Comparison of ENCODE assay signal across 18 mouse cellular contexts in genomic region chr17:31144040-31145037, GRCm38 (mm10). TPM values are rescaled to one million over a fixed set of nuclear protein-coding genes. Genes with fewer than 3 reads are reported as not detected.
DNase-seq lines count a peak whose midpoint lies in the region; ATAC-seq lines count a peak whose summit lies in the region.
"Had no signal": no experiment of that assay in that cellular context is flagged by ENCODE, and none has a peak within 500 bp of the region (broad histone marks: within the 10 kb centered on the region; RNA-seq: fewer than 3 reads in every experiment).

Gene Tff2, minus strand, starts transcription at chr17:31144282.

- no peak for ATAC-seq in heart, embryonic 11.5 days (replicated peaks; ENCODE audit: insufficient number of reproducible peaks, low FRiP score, low TSS enrichment)
- no peak for ATAC-seq in midbrain, embryonic 14.5 days (ENCODE audit: low FRiP score, low TSS enrichment)
- no peak for ATAC-seq in midbrain, embryonic 11.5 days (ENCODE audit: low FRiP score)
- peak; percentile 85 for ATAC-seq in intestine, embryonic 15.5 days
- peak; percentile 60; the same call in 1 of the 2 replicates for ATAC-seq in stomach, embryonic 14.5 days (ENCODE audit: insufficient number of reproducible peaks, insufficient read depth, low FRiP score, low read depth)
- ATAC-seq: forebrain, embryonic 13.5 days had no signal

- peaks cover 6% of the 10 kb centered on the region; the same call in 1 of the 2 replicates for H3K27me3 ChIP-seq in heart, embryonic 10.5 days (ENCODE audit: insufficient read depth, poor library complexity, severe bottlenecking)
- H3K27me3 ChIP-seq in heart, embryonic 11.5 days (ENCODE audit: control insufficient read depth, insufficient read depth, low read length) = no peaks in the 10 kb centered on the region
- no peaks in the 10 kb centered on the region for H3K27me3 ChIP-seq in midbrain, embryonic 14.5 days (ENCODE audit: control insufficient read depth, insufficient read depth, low read length)
- H3K27me3 ChIP-seq in midbrain, embryonic 11.5 days (ENCODE audit: control insufficient read depth, insufficient read depth, low read length) = no peaks in the 10 kb centered on the region
- H3K27me3 ChIP-seq in intestine, embryonic 15.5 days (replicated peaks) = no peaks in the 10 kb centered on the region
- no peaks in the 10 kb centered on the region for H3K27me3 ChIP-seq in stomach, embryonic 14.5 days (ENCODE audit: control insufficient read depth, insufficient read depth, low read length)
- H3K27me3 ChIP-seq: embryonic facial prominence, embryonic 12.5 days; forebrain, embryonic 13.5 days; heart, embryonic 15.5 days; hindbrain, embryonic 13.5 days had no signal

- H3K27ac ChIP-seq in heart, embryonic 10.5 days = 0 out of 2 replicates have a peak within 1 kb of the TSS, but pooled peaks have one; percentile 13
- H3K27ac ChIP-seq in heart, embryonic 11.5 days (ENCODE audit: low read depth, low read length) = no peak within 1 kb of the TSS
- H3K27ac ChIP-seq in midbrain, embryonic 14.5 days (replicated peaks; ENCODE audit: low read depth, low read length) = no peak within 1 kb of the TSS
- H3K27ac ChIP-seq in midbrain, embryonic 11.5 days (ENCODE audit: low read depth, low read length) = no peak within 1 kb of the TSS
- no peak within 1 kb of the TSS for H3K27ac ChIP-seq in intestine, embryonic 15.5 days
- no peak within 1 kb of the TSS for H3K27ac ChIP-seq in stomach, embryonic 14.5 days (ENCODE audit: low read length)
- H3K27ac ChIP-seq: embryonic facial prominence, embryonic 12.5 days; forebrain, embryonic 13.5 days; heart, embryonic 15.5 days; hindbrain, embryonic 13.5 days; left cerebral cortex, adult 2 months had no signal

- H3K4me2 ChIP-seq in heart, embryonic 11.5 days = no peak within 1 kb of the TSS
- H3K4me2 ChIP-seq in midbrain, embryonic 14.5 days (ENCODE audit: low read length) = no peak within 1 kb of the TSS
- no peak within 1 kb of the TSS for H3K4me2 ChIP-seq in midbrain, embryonic 11.5 days
- H3K4me2 ChIP-seq in intestine, embryonic 15.5 days (replicated peaks) = no peak within 1 kb of the TSS
- no peak within 1 kb of the TSS for H3K4me2 ChIP-seq in stomach, embryonic 14.5 days (replicated peaks; ENCODE audit: low read depth, low read length)
- H3K4me2 ChIP-seq: embryonic facial prominence, embryonic 12.5 days; forebrain, embryonic 13.5 days; heart, embryonic 15.5 days; hindbrain, embryonic 13.5 days had no signal

- DNase-seq in heart, embryonic 10.5 days (ENCODE audit: low spot score) = no peak
- DNase-seq in midbrain, embryonic 14.5 days = peak; percentile 56
- DNase-seq in midbrain, embryonic 11.5 days (ENCODE audit: low spot score, missing footprints) = no peak
- no peak for DNase-seq in embryo, embryonic 9.5 days (ENCODE audit: extremely low spot score)
- no peak for DNase-seq in neural tube, embryonic 10.5 days (ENCODE audit: extremely low spot score, low spot score)
- DNase-seq: B cell, adult 2 months; cerebellum, postnatal 14 days; gastrocnemius, postnatal 25 days; thymus, postnatal 14 days had no signal

- no peaks in the 10 kb centered on the region for H3K4me1 ChIP-seq in heart, embryonic 10.5 days
- no peaks in the 10 kb centered on the region for H3K4me1 ChIP-seq in heart, embryonic 11.5 days (ENCODE audit: control insufficient read depth, insufficient read depth, low read length)
- no peaks in the 10 kb centered on the region for H3K4me1 ChIP-seq in midbrain, embryonic 14.5 days (ENCODE audit: control insufficient read depth, insufficient read depth, low read length)
- H3K4me1 ChIP-seq in midbrain, embryonic 11.5 days (ENCODE audit: control insufficient read depth, insufficient read depth, low read length) = no peaks in the 10 kb centered on the region
- peaks cover 9% of the 10 kb centered on the region for H3K4me1 ChIP-seq in intestine, embryonic 15.5 days (replicated peaks)
- 0 out of 2 replicates have a peak, but pooled peaks cover 4% of the 10 kb centered on the region for H3K4me1 ChIP-seq in stomach, embryonic 14.5 days (ENCODE audit: control insufficient read depth, insufficient read depth, low read length)
- H3K4me1 ChIP-seq: embryonic facial prominence, embryonic 12.5 days; heart, embryonic 15.5 days; hindbrain, embryonic 13.5 days had no signal

- no peaks in the 10 kb centered on the region for H3K9me3 ChIP-seq in heart, embryonic 10.5 days
- no peaks in the 10 kb centered on the region for H3K9me3 ChIP-seq in heart, embryonic 11.5 days (replicated peaks; ENCODE audit: control insufficient read depth, low read length)
- H3K9me3 ChIP-seq in midbrain, embryonic 14.5 days (ENCODE audit: control insufficient read depth, low read length) = peaks cover 3% of the 10 kb centered on the region; the same call in 1 of the 2 replicates
- H3K9me3 ChIP-seq in midbrain, embryonic 11.5 days (ENCODE audit: control insufficient read depth, low read length) = no peaks in the 10 kb centered on the region
- no peaks in the 10 kb centered on the region for H3K9me3 ChIP-seq in intestine, embryonic 15.5 days
- H3K9me3 ChIP-seq in stomach, embryonic 14.5 days (ENCODE audit: control insufficient read depth, low read depth, low read length) = no peaks in the 10 kb centered on the region
- H3K9me3 ChIP-seq: forebrain, embryonic 13.5 days; heart, embryonic 15.5 days had no signal

- 68% methylated on average over 15 of the region's 15 CpGs for WGBS in heart, embryonic 10.5 days
- 63% methylated on average over 15 of the region's 15 CpGs for WGBS in heart, embryonic 11.5 days (ENCODE audit: insufficient replicate concordance)
- WGBS in midbrain, embryonic 14.5 days = 70% methylated on average over 15 of the region's 15 CpGs
- WGBS in midbrain, embryonic 11.5 days = 80% methylated on average over 15 of the region's 15 CpGs
- WGBS in intestine, embryonic 15.5 days = 54% methylated on average over 15 of the region's 15 CpGs
- WGBS in stomach, embryonic 14.5 days = 52% methylated on average over 15 of the region's 15 CpGs

- H3K36me3 ChIP-seq in heart, embryonic 10.5 days = no peaks in the 10 kb centered on the region
- no peaks in the 10 kb centered on the region for H3K36me3 ChIP-seq in heart, embryonic 11.5 days (ENCODE audit: control insufficient read depth, insufficient read depth, low read length)
- H3K36me3 ChIP-seq in midbrain, embryonic 14.5 days (ENCODE audit: control insufficient read depth, insufficient read depth, low read length) = no peaks in the 10 kb centered on the region
- no peaks in the 10 kb centered on the region for H3K36me3 ChIP-seq in midbrain, embryonic 11.5 days (ENCODE audit: control insufficient read depth, insufficient read depth, low read length)
- no peaks in the 10 kb centered on the region for H3K36me3 ChIP-seq in intestine, embryonic 15.5 days
- no peaks in the 10 kb centered on the region for H3K36me3 ChIP-seq in stomach, embryonic 14.5 days (ENCODE audit: control insufficient read depth, insufficient read depth, low read length)
- H3K36me3 ChIP-seq: embryonic facial prominence, embryonic 12.5 days; heart, embryonic 15.5 days; hindbrain, embryonic 13.5 days had no signal

- H3K4me3 ChIP-seq in heart, embryonic 10.5 days = no peak within 1 kb of the TSS
- H3K4me3 ChIP-seq in heart, embryonic 11.5 days (ENCODE audit: low read depth, low read length) = no peak within 1 kb of the TSS
- no peak within 1 kb of the TSS for H3K4me3 ChIP-seq in midbrain, embryonic 14.5 days (replicated peaks; ENCODE audit: low read depth, low read length)
- no peak within 1 kb of the TSS for H3K4me3 ChIP-seq in midbrain, embryonic 11.5 days (ENCODE audit: low read depth, low read length)
- no peak within 1 kb of the TSS for H3K4me3 ChIP-seq in intestine, embryonic 15.5 days (replicated peaks)
- no peak within 1 kb of the TSS for H3K4me3 ChIP-seq in stomach, embryonic 14.5 days (ENCODE audit: low read depth, low read length)
- H3K4me3 ChIP-seq: embryonic facial prominence, embryonic 12.5 days; forebrain, embryonic 13.5 days; heart, embryonic 15.5 days; hindbrain, embryonic 13.5 days; left cerebral cortex, adult 2 months had no signal

- no peak within 1 kb of the TSS for H3K9ac ChIP-seq in heart, embryonic 11.5 days (ENCODE audit: low read depth, low read length)
- no peak within 1 kb of the TSS for H3K9ac ChIP-seq in midbrain, embryonic 14.5 days (replicated peaks; ENCODE audit: low read length)
- no peak within 1 kb of the TSS for H3K9ac ChIP-seq in midbrain, embryonic 11.5 days (ENCODE audit: low read length)
- H3K9ac ChIP-seq in intestine, embryonic 15.5 days = no peak within 1 kb of the TSS
- no peak within 1 kb of the TSS for H3K9ac ChIP-seq in stomach, embryonic 14.5 days (replicated peaks; ENCODE audit: low read depth, low read length)
- H3K9ac ChIP-seq: embryonic facial prominence, embryonic 12.5 days; forebrain, embryonic 13.5 days; heart, embryonic 15.5 days; hindbrain, embryonic 13.5 days had no signal

RNA-seq across cellular contexts. Expression of gene Tff2, which starts in this region (rescaled TPM):
- polyA plus RNA-seq in heart, embryonic 10.5 days (2016; fragmentation: Nextera tagmentation; extraction: Ambion mirVana) = not detected in 2 replicates
- not detected in 2 replicates for polyA plus RNA-seq in heart, embryonic 11.5 days (2014; fragmentation: Nextera tagmentation; extraction: Ambion mirVana)
- polyA plus RNA-seq in midbrain, embryonic 14.5 days (2014; fragmentation: Nextera tagmentation; extraction: Ambion mirVana) = not detected in 2 replicates
- not detected in 2 replicates for polyA plus RNA-seq in midbrain, embryonic 11.5 days (2014; fragmentation: Nextera tagmentation; extraction: Ambion mirVana)
- 2.5 and 7.8 TPM in 2 replicates for polyA plus RNA-seq in intestine, embryonic 15.5 days (2015; fragmentation: Nextera tagmentation; extraction: Ambion mirVana)
- polyA plus RNA-seq in stomach, embryonic 14.5 days (2014; fragmentation: Nextera tagmentation; extraction: Ambion mirVana) = 17.7 and 18.5 TPM in 2 replicates
- polyA plus RNA-seq: embryonic facial prominence, embryonic 12.5 days; forebrain, embryonic 13.5 days; heart, embryonic 15.5 days; hindbrain, embryonic 13.5 days; liver, adult 2 months had no signal

Comparison
In these comparisons a context has a peak if more than half of its experiments do, and no peak if none do; other contexts are left out.
1. Peak in DNase-seq in midbrain, embryonic 14.5 days; RNA of the gene not detected or under 1 TPM.
2. ATAC-seq: peak in intestine, embryonic 15.5 days (single experiment) and stomach, embryonic 14.5 days (single experiment); none in heart, embryonic 11.5 days (single experiment), midbrain, embryonic 14.5 days (single experiment) and midbrain, embryonic 11.5 days (single experiment).